Mouse (Mus musculus) neutrophil, adult 83 days (primary cell): ENCODE measurements around the gene Eml2. TPM values are rescaled to one million over a fixed set of nuclear protein-coding genes. Genes with fewer than 3 reads are reported as not detected.

Source experiments
- total RNA-seq, 2 experiments: library from RNA; stranded (reverse); gene quantifications; one replicate each; pipeline ENCODE4 v1.2.4; 2023

Gene Eml2
- 10 to 100 TPM; 59.9 to 73.3 TPM for total RNA-seq

GRCm38 (mm10) chr7:19175708-19176515 lies at the start of gene Eml2:
Gene Eml2, plus strand, starts transcription at chr7:19176421.

GRCm38 (mm10) chr7:19148875-19149541 lies 27.2 kb upstream of the Eml2 start, which contains the start of gene Qpctl:
Gene Qpctl, minus strand, starts transcription at chr7:19149291.

GRCm38 (mm10) chr7:19149626-19150025 lies 26.6 kb upstream of the Eml2 start, which contains the start of gene Snrpd2:
Gene Snrpd2, plus strand, starts transcription at chr7:19149722.

GRCm38 (mm10) chr7:19165656-19166423 lies 10.4 kb upstream of the Eml2 start, which contains the start of gene Gipr:
Gene Gipr, minus strand, starts transcription at chr7:19166127.

GRCm38 (mm10) chr7:19211996-19212755 lies 36.0 kb downstream of the Eml2 start, which contains the start of gene Gpr4:
Gene Gpr4, plus strand, starts transcription at chr7:19212538.

GRCm38 (mm10) chr7:19227883-19228792 lies 51.9 kb downstream of the Eml2 start, which contains the start of gene Opa3:
Gene Opa3, plus strand, starts transcription at chr7:19228334.

Other genes with a start within 250 kb of the Eml2 start
- not detected for gene Nanos2, start 189.0 kb upstream of the Eml2 start, total RNA-seq
- gene Mypop, start 185.2 kb upstream of the Eml2 start, total RNA-seq: under 1 TPM; 0.24 to 0.35 TPM
- gene Irf2bp1, start 172.4 kb upstream of the Eml2 start, total RNA-seq: 10 to 100 TPM; 15.4 to 18.3 TPM
- gene Foxa3, start 152.9 kb upstream of the Eml2 start, total RNA-seq: not detected
- 10 to 100 TPM; 55.4 to 60.6 TPM for gene Sympk, start 152.0 kb upstream of the Eml2 start, total RNA-seq
- gene Rsph6a, start 121.7 kb upstream of the Eml2 start, total RNA-seq: not detected
- gene Dmwd, start 100.2 kb upstream of the Eml2 start, total RNA-seq: 10 to 100 TPM; 13.9 to 23.0 TPM
- gene Dmpk, start 92.6 kb upstream of the Eml2 start, total RNA-seq: 1 to 10 TPM; 4.6 to 7.9 TPM
- 1 to 10 TPM in 1 of 2 experiments, under 1 TPM in 1; 0.35 to 1.1 TPM for gene Six5, start 81.8 kb upstream of the Eml2 start, total RNA-seq
- not detected for gene Gm4969, start 58.1 kb upstream of the Eml2 start, total RNA-seq
- 10 to 100 TPM; 16.2 to 16.6 TPM for gene Fbxo46, start 56.6 kb upstream of the Eml2 start, total RNA-seq
- gene Qpctl, start 27.1 kb upstream of the Eml2 start, total RNA-seq: 10 to 100 TPM; 10.4 to 10.8 TPM
- gene Snrpd2, start 26.7 kb upstream of the Eml2 start, total RNA-seq: 10 to 100 TPM; 44.8 to 49.2 TPM
- not detected for gene Gipr, start 10.3 kb upstream of the Eml2 start, total RNA-seq
- gene Gpr4, start 36.1 kb downstream of the Eml2 start, total RNA-seq: not detected
- 10 to 100 TPM; 22.5 to 24.0 TPM for gene Opa3, start 51.9 kb downstream of the Eml2 start, total RNA-seq
- 100 to 1,000 TPM; 586 to 605 TPM for gene Vasp, start 95.4 kb downstream of the Eml2 start, total RNA-seq
- 1 to 10 TPM in 1 of 2 experiments, not detected in 1; 2.1 TPM for gene Ppm1n, start 103.6 kb downstream of the Eml2 start, total RNA-seq
- gene Rtn2, start 106.2 kb downstream of the Eml2 start, total RNA-seq: not detected
- 1,000 to 10,000 TPM; 1,994 to 3,359 TPM for gene Fosb, start 133.6 kb downstream of the Eml2 start, total RNA-seq
- gene Ercc1, start 168.4 kb downstream of the Eml2 start, total RNA-seq: 10 to 100 TPM; 16.8 to 19.7 TPM
- 1 to 10 TPM; 5.5 to 5.8 TPM for gene Cd3eap, start 183.1 kb downstream of the Eml2 start, total RNA-seq
- 1 to 10 TPM; 2.9 to 5.6 TPM for gene Ppp1r13l, start 183.3 kb downstream of the Eml2 start, total RNA-seq
- 10 to 100 TPM; 13.2 to 23.6 TPM for gene Ercc2, start 205.6 kb downstream of the Eml2 start, total RNA-seq
- not detected for gene Klc3, start 227.7 kb downstream of the Eml2 start, total RNA-seq
- gene Ckm, start 228.4 kb downstream of the Eml2 start, total RNA-seq: 1 to 10 TPM; 3.4 to 4.7 TPM